Mouse (Mus musculus): ENCODE measurements around the gene Lypd5.

The Lypd5 gene

GRCm38 (mm10) chr7:24359269-24359668, 10.3 kb downstream of the Lypd5 start:
- DNase-seq (ENCODE audit: low read depth, low spot score): no peak

DNA sequence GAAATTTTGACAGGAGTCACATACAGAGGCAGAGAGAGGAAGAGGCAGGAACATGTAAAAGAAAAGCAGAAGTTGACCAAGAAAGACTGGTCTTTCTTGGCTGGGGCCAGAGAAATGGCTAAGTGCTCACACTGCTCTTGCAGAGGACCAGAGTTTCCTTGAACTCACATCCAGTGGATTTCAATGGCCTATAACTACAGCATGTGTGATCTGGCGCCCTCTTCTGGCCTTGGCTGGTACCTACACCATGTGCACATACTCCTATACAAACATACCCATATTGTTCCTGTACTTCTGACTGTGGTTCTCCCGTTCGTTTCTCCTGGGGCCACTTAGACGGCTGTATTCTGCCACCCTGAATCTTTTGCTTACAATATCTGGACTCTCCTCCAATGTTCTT, 12.0 kb downstream of the Lypd5 start:
- DNase-seq (ENCODE audit: low read depth, low spot score): no peak

DNA sequence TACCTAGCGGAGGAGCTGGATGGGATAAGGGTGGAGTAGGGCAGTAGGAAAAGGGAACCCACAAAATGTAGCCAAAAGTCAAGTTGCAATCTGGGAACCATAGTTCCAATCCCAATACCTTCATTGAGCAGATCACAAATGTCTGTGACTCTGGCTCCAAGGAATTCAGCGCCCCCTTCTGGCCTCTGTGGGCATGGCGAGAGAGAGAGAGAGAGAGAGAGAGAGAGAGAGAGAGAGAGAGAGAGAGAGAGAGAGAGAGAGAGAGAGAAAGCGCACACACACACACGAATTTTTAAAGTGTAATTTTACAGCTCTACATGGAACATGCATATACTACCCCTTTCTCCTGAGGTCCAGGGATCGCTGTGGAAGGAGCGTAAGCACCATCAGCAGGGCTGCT, 14.2 kb downstream of the Lypd5 start:
- no peak for DNase-seq (ENCODE audit: low read depth, low spot score)

- peak; percentile 68 for DNase-seq (ENCODE audit: low read depth, low spot score)
Measured at GRCm38 (mm10) chr7:24364827-24365226, 15.8 kb downstream of the Lypd5 start.

DNA sequence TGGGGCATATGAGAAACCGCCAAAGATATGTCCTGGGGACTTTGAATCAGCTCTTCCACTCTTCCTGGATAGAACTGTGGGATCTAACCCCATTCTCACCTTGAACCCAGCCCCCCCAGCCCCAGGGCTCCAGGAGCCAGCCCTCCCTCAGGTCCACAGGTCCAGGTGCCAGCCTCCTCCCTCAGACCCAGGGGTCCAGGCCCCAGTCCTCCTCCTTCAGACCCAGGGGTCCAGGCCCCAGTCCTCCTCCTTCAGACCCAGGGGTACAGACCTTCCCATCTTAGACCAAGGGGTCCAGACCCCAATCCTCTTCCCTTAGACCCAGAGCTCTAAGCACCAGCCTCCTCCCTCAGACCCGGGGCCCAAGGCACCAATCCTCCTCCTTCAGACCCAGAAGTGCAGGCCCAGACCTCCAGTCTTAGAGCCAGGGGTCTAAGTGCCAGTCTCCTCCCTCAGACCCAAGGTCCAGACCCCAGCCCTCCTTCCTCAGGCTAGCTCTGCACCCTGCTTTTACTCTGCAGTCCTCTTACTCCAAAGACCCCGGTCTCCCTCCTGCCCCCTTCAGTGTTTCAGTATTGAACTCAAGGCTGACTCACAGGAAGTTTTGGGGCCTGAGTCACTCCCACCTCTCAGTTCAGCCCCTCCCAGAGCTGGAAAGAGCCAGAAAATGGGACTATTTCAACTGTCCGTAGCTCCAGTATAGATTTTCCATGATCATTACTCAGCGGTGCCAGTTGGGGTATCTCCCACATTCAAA, 16.4 kb downstream of the Lypd5 start:
- no peak for DNase-seq (ENCODE audit: low read depth, low spot score)

DNA sequence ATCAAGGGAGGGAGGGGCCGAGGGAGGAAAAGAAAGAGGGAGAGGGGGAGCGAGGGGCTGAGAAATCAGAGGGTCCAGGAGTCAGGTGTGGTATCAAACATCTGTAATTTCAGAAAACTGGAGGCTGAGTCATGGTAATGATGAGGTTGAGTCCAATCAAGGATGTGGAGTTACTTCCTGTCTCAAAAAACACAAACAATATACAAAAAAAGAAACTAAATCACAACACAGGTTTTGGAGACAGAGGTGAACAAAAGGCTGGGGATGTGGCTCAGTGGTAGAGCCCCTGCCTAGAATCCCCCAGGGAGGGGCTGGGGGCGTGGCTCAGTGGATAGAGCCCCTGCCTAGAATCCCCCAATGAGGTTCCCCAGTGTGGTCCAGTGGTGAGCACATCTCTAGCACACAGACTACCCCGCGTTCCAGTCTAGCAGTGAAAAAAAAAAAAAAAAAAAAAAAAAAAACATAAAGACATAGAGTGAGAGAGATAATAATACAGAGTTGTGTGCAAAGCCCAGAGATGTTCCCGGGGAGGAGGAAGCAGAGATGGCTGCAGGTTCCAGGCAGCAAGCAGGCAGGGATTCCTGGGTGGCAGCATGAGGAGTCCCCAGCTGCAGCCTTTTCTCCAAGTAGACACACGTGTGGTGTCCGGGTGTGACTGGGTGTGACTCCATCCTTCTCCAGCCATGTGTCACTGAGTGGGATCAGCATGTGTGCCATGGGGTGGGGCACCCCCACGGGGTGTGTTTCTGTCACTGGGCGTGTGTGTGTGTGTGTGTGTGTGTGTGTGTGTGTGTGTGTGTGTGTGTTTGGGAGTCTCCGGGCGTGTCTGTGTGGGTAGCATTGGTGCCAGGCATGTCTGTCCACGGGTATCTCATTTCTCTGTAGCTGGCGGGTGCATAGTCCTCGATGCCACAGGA, 18.0 kb downstream of the Lypd5 start:
- DNase-seq (ENCODE audit: low read depth, low spot score): no peak

DNA sequence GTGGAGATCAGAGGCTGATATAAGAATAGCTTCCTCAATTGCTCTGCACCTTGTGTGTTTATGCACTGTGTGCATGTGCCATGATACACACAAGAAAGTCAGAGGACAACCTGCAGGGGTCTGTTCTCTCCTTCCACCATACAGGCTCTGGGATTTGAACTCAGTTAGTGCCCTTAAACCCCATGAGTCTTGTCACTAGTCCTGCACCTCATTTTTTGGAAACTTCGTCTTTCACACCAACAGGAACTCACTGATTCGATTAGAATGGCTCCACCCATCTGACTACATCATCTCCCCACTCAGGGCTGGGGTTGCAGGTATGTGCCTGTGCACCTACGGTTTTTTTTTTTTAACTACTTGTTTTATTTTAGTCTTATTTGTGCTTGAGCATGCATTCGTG, 19.2 kb downstream of the Lypd5 start:
- no peak for DNase-seq (ENCODE audit: low read depth, low spot score)

DNA sequence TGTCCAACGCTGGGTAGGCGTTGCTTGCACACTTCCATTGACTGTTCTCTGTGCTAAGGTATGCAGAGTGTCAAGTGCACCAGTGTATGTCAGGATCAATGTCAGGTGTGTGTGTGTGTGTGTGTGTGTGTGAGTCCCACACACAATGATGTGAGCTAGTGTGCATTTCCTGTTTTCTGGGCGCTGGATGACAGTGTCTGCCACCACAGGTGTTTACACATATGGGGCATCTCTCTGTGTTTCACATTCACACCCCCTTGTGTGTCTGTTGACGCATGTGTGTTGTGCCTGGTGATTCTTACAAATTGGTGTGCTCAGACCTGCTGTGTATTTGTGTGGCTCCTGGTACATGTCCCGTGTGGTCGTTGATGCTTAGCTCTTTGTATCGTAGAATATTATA, 19.9 kb downstream of the Lypd5 start:
- DNase-seq (ENCODE audit: low read depth, low spot score): no peak

- DNase-seq (ENCODE audit: low read depth, low spot score): no peak
Measured at GRCm38 (mm10) chr7:24369731-24370541, 20.9 kb downstream of the Lypd5 start, which contains the start of gene Kcnn4. Gene Kcnn4, plus strand, starts transcription at chr7:24370263.

GRCm38 (mm10) chr7:24371012-24371808, 22.2 kb downstream of the Lypd5 start:
- DNase-seq (ENCODE audit: low read depth, low spot score): no peak

DNA sequence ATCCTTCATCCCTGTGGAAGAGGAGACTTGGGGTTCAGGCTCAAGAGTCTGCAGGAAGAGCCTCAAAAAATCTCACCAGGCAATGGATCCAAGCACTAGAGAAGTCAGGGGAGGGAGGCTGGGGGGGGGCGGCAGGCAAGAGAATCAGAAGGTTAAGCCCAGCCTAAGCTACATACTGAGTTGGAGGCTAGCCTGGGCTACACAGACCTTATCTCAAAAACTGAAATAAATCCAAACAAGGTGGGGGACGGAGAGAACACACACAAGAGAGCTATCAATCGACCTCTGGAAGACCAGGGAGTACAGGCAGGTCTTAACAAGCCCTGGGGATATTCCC, 22.8 kb downstream of the Lypd5 start:
- DNase-seq (ENCODE audit: low read depth, low spot score): no peak

- no peak for DNase-seq (ENCODE audit: low read depth, low spot score)
Measured at GRCm38 (mm10) chr7:24372300-24372699, 23.3 kb downstream of the Lypd5 start.

GRCm38 (mm10) chr7:24372786-24373185, 23.8 kb downstream of the Lypd5 start:
- no peak for DNase-seq (ENCODE audit: low read depth, low spot score)

DNA sequence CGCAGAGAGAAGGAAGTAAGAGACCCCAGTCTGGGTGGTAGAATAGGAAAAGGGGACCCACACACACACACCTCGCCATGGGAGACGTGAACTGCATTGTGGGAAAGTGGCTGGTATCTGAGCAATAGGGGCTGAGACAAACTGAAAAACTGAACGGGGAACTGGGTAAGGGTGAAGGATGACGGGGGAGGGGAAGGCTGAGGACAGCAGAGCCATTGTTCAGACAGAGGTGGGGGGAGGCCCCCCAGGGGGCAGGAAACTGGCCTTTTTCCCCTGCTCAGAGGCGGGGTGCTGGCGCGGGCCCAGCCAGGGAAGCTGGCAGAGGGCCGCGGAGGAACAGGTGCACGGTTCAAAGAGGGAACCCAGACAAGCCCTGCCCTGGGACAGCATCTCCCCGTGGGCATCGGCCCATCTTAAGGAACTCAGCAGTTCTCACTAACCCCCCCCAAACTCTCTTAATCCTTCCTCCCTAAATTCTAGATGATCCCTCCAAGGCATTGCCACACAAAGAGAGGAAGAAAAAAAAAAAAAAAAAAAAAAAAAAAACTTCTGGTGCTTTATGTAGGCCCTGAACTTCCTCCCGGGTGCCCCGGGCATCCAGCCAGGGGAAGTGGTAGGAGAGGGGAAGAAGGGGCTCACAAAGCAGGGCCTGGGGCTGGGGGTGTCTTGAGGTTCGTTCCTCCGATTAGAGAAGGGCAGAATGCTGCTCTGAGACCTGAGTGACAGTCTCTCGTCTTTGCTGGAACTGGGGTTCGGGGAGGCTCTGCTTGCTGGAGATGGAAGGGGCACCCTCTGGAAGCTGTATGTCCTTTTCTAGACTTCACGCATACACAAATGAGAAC, 24.8 kb downstream of the Lypd5 start:
- DNase-seq (ENCODE audit: low read depth, low spot score): no peak

DNA sequence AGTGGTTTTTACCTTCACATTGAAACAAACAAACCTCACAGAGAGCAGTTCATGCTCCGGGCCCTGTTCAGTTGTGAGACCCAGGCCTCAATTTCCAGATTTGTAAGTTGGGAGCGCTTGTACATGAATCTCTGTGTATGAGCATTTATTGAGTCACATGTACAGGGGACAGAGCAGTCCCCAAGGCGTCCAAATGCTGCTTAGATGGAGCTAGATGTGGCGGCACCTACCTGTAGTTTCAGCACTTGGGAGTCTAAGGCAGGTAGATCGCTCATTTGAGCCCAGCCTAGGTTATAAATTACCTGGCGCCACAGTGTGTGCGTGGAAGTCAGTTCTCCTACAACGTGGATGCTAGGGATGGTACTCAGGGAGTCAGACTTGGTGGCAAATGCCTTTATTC, 27.5 kb downstream of the Lypd5 start:
- DNase-seq (ENCODE audit: low read depth, low spot score): no peak

- DNase-seq (ENCODE audit: low read depth, low spot score): no peak
Measured at GRCm38 (mm10) chr7:24377091-24377865, 28.3 kb downstream of the Lypd5 start.

DNA sequence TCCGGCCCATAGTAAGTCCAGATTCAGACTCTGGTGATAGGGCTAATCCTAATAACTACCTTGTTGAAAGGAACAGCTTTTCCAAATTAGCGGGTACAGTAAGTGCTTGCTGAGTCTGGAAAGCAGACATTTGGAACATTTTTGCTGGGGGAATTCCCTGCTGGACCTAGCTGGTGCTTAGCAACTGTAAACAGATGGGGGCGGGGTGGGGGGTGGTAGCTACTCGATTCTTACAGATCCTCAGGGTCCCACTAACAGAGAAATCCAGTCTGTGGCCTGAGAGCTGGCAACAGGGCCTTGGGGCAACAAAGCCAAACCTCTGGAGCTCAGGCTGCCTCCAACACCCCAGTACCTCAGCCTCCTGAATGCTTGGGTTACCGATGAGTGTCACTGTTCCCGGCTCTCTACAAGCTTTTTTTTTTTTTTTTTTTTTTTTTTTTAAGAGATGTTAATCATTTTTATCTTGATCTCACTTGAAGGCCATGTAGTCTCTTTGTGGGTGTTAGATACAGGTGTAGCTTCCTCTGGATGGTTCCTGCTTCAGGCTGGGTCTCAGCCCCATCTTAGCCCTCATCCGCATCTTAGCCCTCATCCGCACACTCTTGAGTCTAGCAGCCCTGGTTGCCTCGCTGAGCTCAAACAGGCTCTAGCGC, 29.2 kb downstream of the Lypd5 start:
- DNase-seq (ENCODE audit: low read depth, low spot score): no peak

GRCm38 (mm10) chr7:24379934-24380333, 30.9 kb downstream of the Lypd5 start:
- no peak for DNase-seq (ENCODE audit: low read depth, low spot score)

DNA sequence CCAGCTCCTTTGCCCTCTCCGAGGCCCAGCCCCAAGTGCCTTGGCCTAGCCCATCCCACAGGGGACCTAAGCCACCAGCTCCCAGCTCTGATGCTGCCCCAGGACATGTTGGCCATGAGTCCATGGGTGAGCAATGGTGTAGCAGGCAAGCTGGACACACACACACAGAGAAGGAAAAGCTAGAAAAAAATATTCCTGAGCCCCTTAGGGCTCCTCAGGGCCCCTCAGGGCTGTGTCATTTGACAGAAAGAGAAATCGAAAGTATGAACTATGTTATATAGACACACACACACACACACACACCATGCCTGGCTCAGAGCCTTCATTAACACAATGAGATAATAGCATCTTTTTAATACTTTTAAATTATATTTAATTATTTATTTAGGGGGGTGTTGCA, 31.4 kb downstream of the Lypd5 start:
- no peak for DNase-seq (ENCODE audit: low read depth, low spot score)
